Mouse (Mus musculus) midbrain, postnatal 0 days (tissue): ENCODE measurements around the gene Tm4sf5. TPM values are rescaled to one million over a fixed set of nuclear protein-coding genes. Genes with fewer than 3 reads are reported as not detected.
"Not testable (repeated sequence)": the region's sequence is repeated elsewhere in the genome, so short reads cannot be mapped to it uniquely, and the experiment has no call there.

ENCODE experiments used
- ATAC-seq: fragments of 200-750 bp; cut with Nextera tagmentation; 2 replicates; pipeline ENCODE4 v1.8.0; 2017; ENCODE audit warnings: moderate number of reproducible peaks, mild to moderate bottlenecking, moderate TSS enrichment, moderate library complexity; ENCODE audit not compliant: low FRiP score
- DNase-seq: peaks from one replicate; pipeline ENCODE4 v3.0.0-alpha.2; 2015; ENCODE audit warnings: low spot score
- H3K27ac ChIP-seq: fragments of 300-500 bp; sonication (generic); 2 replicates; pipeline ENCODE4 v1.5.1; 2014; ENCODE audit warnings: low read depth, mild to moderate bottlenecking, low read length, mixed read lengths
- H3K27me3 ChIP-seq: fragments of 300-500 bp; sonication (generic); 2 replicates; pipeline ENCODE4 v1.6.1; 2014; ENCODE audit warnings: low read length, control low read depth, mixed read lengths; ENCODE audit not compliant: insufficient read depth
- H3K36me3 ChIP-seq: fragments of 300-500 bp; sonication (generic); 2 replicates; pipeline ENCODE4 v1.6.1; 2014; ENCODE audit warnings: low read length, control low read depth, mixed read lengths; ENCODE audit not compliant: insufficient read depth
- H3K4me1 ChIP-seq: fragments of 300-500 bp; sonication (generic); 2 replicates; pipeline ENCODE4 v1.6.1; 2014; ENCODE audit warnings: mild to moderate bottlenecking, control low read depth, antibody characterized with exemption, low read length, mixed read lengths; ENCODE audit not compliant: insufficient read depth
- H3K4me2 ChIP-seq: fragments of 300-500 bp; sonication (generic); 2 replicates; pipeline ENCODE4 v1.6.1; 2014; ENCODE audit warnings: low read depth, mild to moderate bottlenecking, low read length, mixed read lengths; ENCODE audit not compliant: poor library complexity, severe bottlenecking
- H3K4me3 ChIP-seq: fragments of 300-500 bp; sonication (generic); 2 replicates; pipeline ENCODE4 v1.5.1; 2014; ENCODE audit warnings: low read depth, mild to moderate bottlenecking, low read length, moderate library complexity
- H3K9ac ChIP-seq: fragments of 300-500 bp; sonication (generic); replicated peaks from 2 replicates; pipeline ENCODE4 v1.6.1; 2014; ENCODE audit warnings: mild to moderate bottlenecking, low read length, moderate library complexity, mixed read lengths; ENCODE audit not compliant: poor library complexity, severe bottlenecking
- H3K9me3 ChIP-seq: fragments of 300-500 bp; sonication (generic); 2 replicates; pipeline ENCODE4 v1.6.1; 2016; ENCODE audit warnings: low read length, control low read depth
- CTCF ChIP-seq: IDR thresholded peaks from 2 replicates; pipeline ENCODE4 v1.5.1; 2016; ENCODE audit warnings: antibody characterized with exemption, mild to moderate bottlenecking
- WGBS: fragments of 180-500 bp; shearing (Covaris S2); extraction: QIAGEN DNeasy Blood & Tissue Kit; methylation state at CpG from one replicate; pipeline ENCODE4 v1.1.7; 2014; 5-methylcytosine and 5-hydroxymethylcytosine counted together
- polyA plus RNA-seq: library from polyadenylated mRNA; unstranded; fragments of >200 nt; fragmentation: Nextera tagmentation; extraction: Ambion mirVana; gene quantifications from 2 replicates; pipeline ENCODE4 v1.2.1, GENCODE M21; 2015
- total RNA-seq: library from RNA; depleted of rRNA; stranded (reverse); fragments of >200 nt; gene quantifications from 2 replicates; pipeline ENCODE4 v1.2.3, GENCODE M21; 2014

Tm4sf5 gene
- total and polyA plus RNA-seq, 2 experiments from 2014 or later, result 12.1 to 19.8 TPM

DNA sequence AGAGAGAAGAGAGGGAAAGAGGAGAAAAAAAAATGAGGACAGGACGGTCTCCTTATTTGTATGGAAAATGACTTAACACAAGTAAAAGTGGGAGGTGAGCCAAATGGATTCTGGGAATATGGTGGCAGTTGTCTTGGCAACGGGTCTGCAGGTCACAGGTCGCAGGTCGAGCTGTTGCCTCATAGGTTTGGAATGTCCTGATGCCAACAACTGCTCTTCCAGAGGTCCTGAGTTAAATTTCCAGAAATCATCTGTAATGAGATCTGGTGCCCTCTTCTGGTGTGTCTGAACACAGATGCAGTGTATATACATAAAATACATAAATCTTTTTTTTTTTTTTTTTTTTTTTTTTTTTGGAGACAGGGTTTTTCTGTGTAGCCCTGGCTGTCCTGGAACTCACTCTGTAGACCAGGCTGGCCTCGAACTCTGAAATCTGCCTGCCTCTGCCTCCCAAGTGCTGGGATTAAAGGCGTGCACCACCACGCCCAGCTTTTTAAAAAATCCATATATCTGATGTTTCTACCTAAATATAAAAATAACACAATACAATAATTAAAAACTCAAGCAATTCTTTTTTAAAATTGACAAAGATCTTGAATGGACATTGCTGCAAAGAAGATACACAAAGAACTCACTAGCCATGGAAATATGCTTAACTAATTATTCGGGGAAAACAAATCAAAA lies 18.4 kb downstream of the Tm4sf5 start:
- not testable (repeated sequence) for H3K27ac ChIP-seq, H3K4me1 ChIP-seq, H3K4me2 ChIP-seq, DNase-seq, ATAC-seq, H3K9me3 ChIP-seq, H3K27me3 ChIP-seq, H3K4me3 ChIP-seq, H3K9ac ChIP-seq
- peak; percentile 27; the same call in 1 of the 2 replicates for TF ChIP-seq CTCF
- 91% methylated on average over 8 of the region's 8 CpGs for WGBS
- H3K36me3 ChIP-seq, result peaks cover 15% of the 10 kb centered on the region

DNA sequence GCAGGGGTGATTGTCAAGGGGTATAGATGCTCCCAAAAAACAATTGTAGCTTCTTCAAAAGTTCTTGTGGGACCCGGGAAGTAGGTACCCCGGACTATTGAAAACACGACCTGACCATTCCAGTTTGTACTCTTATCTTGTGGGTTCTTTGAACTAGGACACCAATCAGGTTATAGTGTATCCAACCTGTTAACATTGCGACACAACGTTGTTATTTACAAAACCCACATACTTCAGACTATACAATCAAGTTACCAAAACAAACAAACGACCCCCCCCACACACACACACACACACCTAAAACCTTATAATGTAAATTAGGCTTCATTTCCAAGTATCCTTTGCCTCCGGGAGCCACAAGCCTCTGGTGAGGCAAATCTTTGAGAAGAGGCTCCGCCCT lies 19.7 kb downstream of the Tm4sf5 start:
- H3K4me1 ChIP-seq, result 0 out of 2 replicates have a peak, but pooled peaks cover 4% of the 10 kb centered on the region
- DNase-seq (no peak), ATAC-seq (peak; percentile 7; the same call in 1 of the 2 replicates)
- H3K4me3 ChIP-seq, result peak overlapping the region; percentile 62
- H3K27me3 ChIP-seq, result no peaks in the 10 kb centered on the region
- peaks cover 22% of the 10 kb centered on the region for H3K36me3 ChIP-seq
- no peak overlapping the region for H3K9ac ChIP-seq
- 7% methylated on average over 8 of the region's 8 CpGs for WGBS
- no peak for TF ChIP-seq CTCF
- H3K4me2 ChIP-seq, result peak overlapping the region; percentile 69
- H3K27ac ChIP-seq, result no peak overlapping the region
- H3K9me3 ChIP-seq, result no peaks in the 10 kb centered on the region

DNA sequence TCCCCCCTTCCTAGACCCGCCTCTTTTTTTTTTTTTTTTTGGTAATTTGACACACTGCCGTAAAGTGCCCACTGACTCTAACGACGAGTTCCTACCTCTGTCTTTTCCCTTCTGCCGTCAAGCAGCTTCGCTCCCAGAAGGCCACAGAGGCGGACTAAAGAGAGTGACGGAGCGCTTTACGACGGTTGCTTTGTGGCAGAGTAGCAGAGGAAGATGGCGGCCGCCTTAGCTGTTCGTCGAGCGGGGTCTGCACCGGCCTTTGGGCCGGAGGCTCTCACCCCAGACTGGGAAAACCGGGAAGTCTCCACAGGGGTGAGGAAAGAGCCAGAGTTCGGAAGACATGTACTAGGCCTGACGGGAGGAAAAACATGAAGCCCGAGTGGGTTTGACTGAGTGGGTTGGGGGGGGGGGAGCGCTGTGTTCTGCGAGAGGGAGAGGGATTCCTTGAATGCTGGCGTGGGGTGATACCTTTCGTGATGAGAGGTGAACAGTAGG lies 20.2 kb downstream of the Tm4sf5 start, which contains the start of gene Psmb6:
Psmb6 (plus strand) TSS at position 184 of the 495 bp plus-strand sequence.
- peaks cover 22% of the 10 kb centered on the region for H3K36me3 ChIP-seq
- H3K9me3 ChIP-seq, result no peaks in the 10 kb centered on the region
- ATAC-seq, result peak; percentile 90
- peak within 1 kb of the TSS; percentile 69 for H3K27ac ChIP-seq
- TF ChIP-seq CTCF, result no peak
- H3K27me3 ChIP-seq, result no peaks in the 10 kb centered on the region
- DNase-seq, result peak; percentile 99
- H3K9ac ChIP-seq, result peak within 1 kb of the TSS; percentile 80
- H3K4me2 ChIP-seq, result peak within 1 kb of the TSS; percentile 69
- peak within 1 kb of the TSS; percentile 62 for H3K4me3 ChIP-seq
- H3K4me1 ChIP-seq, result 0 out of 2 replicates have a peak, but pooled peaks cover 4% of the 10 kb centered on the region
- under 1% methylated on average over 25 of the region's 26 CpGs for WGBS

DNA sequence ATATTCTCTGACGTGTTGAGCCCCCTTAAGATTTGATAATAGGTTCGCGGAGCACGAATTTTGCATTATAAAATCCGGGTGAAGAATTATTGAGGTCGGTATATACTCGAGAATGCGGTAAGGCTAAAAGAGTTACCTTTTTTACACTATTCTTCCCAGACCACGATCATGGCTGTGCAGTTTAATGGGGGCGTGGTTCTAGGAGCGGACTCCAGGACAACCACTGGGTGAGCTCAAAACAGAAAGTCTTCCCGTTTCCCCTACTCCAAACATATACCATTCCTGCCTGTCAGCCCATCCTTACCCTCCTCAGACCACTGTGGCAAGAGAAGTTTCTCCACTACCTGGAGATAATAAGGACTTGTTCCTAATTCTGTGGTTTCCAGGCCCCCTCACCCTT lies 20.7 kb downstream of the Tm4sf5 start:
- 1% methylated on average over 12 of the region's 12 CpGs for WGBS
- Histone ChIP-seq H3K9ac (peak overlapping the region; percentile 80), H3K27ac (peak overlapping the region; percentile 69), H3K27me3 (no peaks in the 10 kb centered on the region), H3K36me3 (peaks cover 22% of the 10 kb centered on the region), H3K4me2 (peak overlapping the region; percentile 69), H3K4me1 (0 out of 2 replicates have a peak, but pooled peaks cover 4% of the 10 kb centered on the region), H3K4me3 (peak overlapping the region; percentile 62), H3K9me3 (no peaks in the 10 kb centered on the region)
- no peak for TF ChIP-seq CTCF
- ATAC-seq, result peak; percentile 50; the same call in 1 of the 2 replicates
- DNase-seq, result no peak

DNA sequence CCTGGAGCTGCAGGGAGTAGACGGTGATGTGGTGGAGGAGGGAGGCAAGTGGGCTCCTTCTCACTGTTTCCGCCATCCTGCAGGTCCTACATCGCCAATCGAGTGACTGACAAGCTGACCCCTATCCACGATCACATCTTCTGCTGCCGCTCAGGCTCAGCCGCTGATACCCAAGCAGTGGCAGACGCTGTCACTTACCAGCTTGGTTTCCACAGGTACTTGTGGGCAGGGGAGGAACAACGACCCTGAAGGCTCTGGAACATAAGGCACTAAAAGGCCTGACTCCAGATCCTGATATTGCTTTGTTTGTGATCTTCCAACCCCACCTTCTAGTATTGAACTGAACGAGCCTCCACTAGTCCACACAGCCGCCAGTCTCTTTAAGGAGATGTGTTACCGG lies 21.2 kb downstream of the Tm4sf5 start:
- Histone ChIP-seq H3K27ac (no peak overlapping the region), H3K9me3 (no peaks in the 10 kb centered on the region), H3K9ac (peak overlapping the region; percentile 80; the same call in 1 of the 2 replicates), H3K4me2 (peak overlapping the region; percentile 69), H3K36me3 (peaks cover 22% of the 10 kb centered on the region), H3K4me1 (0 out of 2 replicates have a peak, but pooled peaks cover 4% of the 10 kb centered on the region), H3K27me3 (no peaks in the 10 kb centered on the region), H3K4me3 (peak overlapping the region; percentile 62)
- ATAC-seq (no peak), DNase-seq (no peak)
- 89% methylated on average over 12 of the region's 12 CpGs for WGBS
- no peak for TF ChIP-seq CTCF

DNA sequence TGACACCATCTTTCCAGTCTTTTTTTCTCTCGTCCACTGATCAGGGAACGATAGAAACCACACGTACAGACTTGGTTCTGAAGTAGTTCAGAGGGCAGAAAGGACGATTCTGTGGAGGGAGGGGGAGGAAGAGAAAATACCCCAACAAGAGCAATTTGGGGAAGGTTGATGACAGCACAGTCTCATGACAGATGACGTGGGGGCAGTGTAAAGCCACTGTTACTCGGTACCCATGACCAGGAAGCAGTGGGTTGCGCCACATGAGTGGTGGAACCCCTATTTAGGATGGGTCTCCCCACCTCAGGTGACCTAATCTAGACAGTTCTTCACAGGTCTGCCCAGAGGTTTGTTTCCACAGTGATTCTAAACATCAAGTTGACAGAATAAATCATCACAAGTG lies 23.6 kb downstream of the Tm4sf5 start:
- H3K4me2 ChIP-seq, result no peak overlapping the region
- H3K27me3 ChIP-seq, result no peaks in the 10 kb centered on the region
- no peak for DNase-seq
- TF ChIP-seq CTCF, result no peak
- H3K36me3 ChIP-seq, result peaks cover 22% of the 10 kb centered on the region
- H3K9me3 ChIP-seq, result no peaks in the 10 kb centered on the region
- 93% methylated on average over 7 of the region's 7 CpGs for WGBS
- no peak overlapping the region for H3K27ac ChIP-seq
- no peak overlapping the region for H3K4me3 ChIP-seq
- H3K9ac ChIP-seq, result no peak overlapping the region
- H3K4me1 ChIP-seq, result 0 out of 2 replicates have a peak, but pooled peaks cover 4% of the 10 kb centered on the region
- no peak for ATAC-seq
